Mouse (Mus musculus) C2C12 (cell line): ENCODE measurements at regions not wholly inside any gene's neighbourhood (a gene's known extent, or its start where the extent isn't known, plus 50 kb on each side); places are given as distances from the start of the nearest gene placed in this dataset.

Experiments
- H3K27me3 ChIP-seq: one replicate; pipeline ENCODE4 v1.6.1; 2011; ENCODE audit not compliant: control insufficient read depth, insufficient read depth, insufficient read length
- H3K36me3 ChIP-seq: one replicate; pipeline ENCODE4 v1.6.1; 2011; ENCODE audit not compliant: control insufficient read depth, insufficient read depth
- H3K4me3 ChIP-seq: one replicate; pipeline ENCODE4 v1.5.1; 2011; ENCODE audit warnings: mild to moderate bottlenecking, control low read depth; ENCODE audit not compliant: poor library complexity, insufficient read depth, severe bottlenecking
- H3K79me2 ChIP-seq: one replicate; pipeline ENCODE4 v1.6.1; 2011; ENCODE audit not compliant: control insufficient read depth, insufficient read depth
- H3K79me3 ChIP-seq: one replicate; pipeline ENCODE4 v1.6.1; 2011; ENCODE audit warnings: low read depth, control low read depth
- H3ac ChIP-seq: one replicate; pipeline ENCODE3; 2011; ENCODE audit warnings: low read depth; ENCODE audit not compliant: control insufficient read depth, insufficient read length
- CEBPB ChIP-seq: IDR thresholded peaks from one replicate; pipeline ENCODE4 v1.6.1; 2011; ENCODE audit warnings: low read depth, mild to moderate bottlenecking, control low read depth, moderate library complexity
- CTCF ChIP-seq: IDR thresholded peaks from one replicate; pipeline ENCODE4 v1.5.1; 2011; ENCODE audit not compliant: control insufficient read depth, insufficient read depth, insufficient read length
- FOSL1 ChIP-seq: IDR thresholded peaks from one replicate; pipeline ENCODE4 v1.8.0; 2011; ENCODE audit warnings: mild to moderate bottlenecking, low read length; ENCODE audit not compliant: poor library complexity, insufficient read depth, severe bottlenecking
- MAX ChIP-seq: IDR thresholded peaks from one replicate; pipeline ENCODE4 v1.6.1; 2011; ENCODE audit warnings: mild to moderate bottlenecking, control low read depth
- MYOD1 ChIP-seq: IDR thresholded peaks from one replicate; pipeline ENCODE4 v1.6.1; 2011; ENCODE audit warnings: low read depth; ENCODE audit not compliant: control insufficient read depth, insufficient read length
- MYOG ChIP-seq: IDR thresholded peaks from one replicate; pipeline ENCODE4 v1.6.1; 2011; ENCODE audit not compliant: control insufficient read depth, insufficient read length; ENCODE audit errors: extremely low read depth
- USF1 ChIP-seq: IDR thresholded peaks from one replicate; pipeline ENCODE4 v1.6.1; 2011; ENCODE audit warnings: low read depth, mild to moderate bottlenecking, control low read depth, moderate library complexity

GRCm38 (mm10) chr15:32012044-32012443 is 165.0 kb upstream of the Tas2r119 start:
- Histone ChIP-seq H3ac (no peak overlapping the region), H3K27me3 (no peaks in the 10 kb centered on the region), H3K4me3 (no peak overlapping the region), H3K79me3 (no peaks in the 10 kb centered on the region), H3K36me3 (no peaks in the 10 kb centered on the region), H3K79me2 (no peaks in the 10 kb centered on the region)
- TF ChIP-seq CTCF (peak; percentile 29), MYOD1 (no peak)

GRCm38 (mm10) chr15:32012838-32013237 is 164.3 kb upstream of the Tas2r119 start:
- Histone ChIP-seq H3K36me3 (no peaks in the 10 kb centered on the region), H3K4me3 (no peak overlapping the region), H3K27me3 (no peaks in the 10 kb centered on the region), H3K79me3 (no peaks in the 10 kb centered on the region), H3ac (no peak overlapping the region), H3K79me2 (no peaks in the 10 kb centered on the region)
- no peak for TF ChIP-seq FOSL1
- peak; percentile 45 for TF ChIP-seq MYOD1

GRCm38 (mm10) chr15:32015169-32015568 is 161.9 kb upstream of the Tas2r119 start:
- H3ac ChIP-seq = no peak overlapping the region
- H3K79me3 ChIP-seq = no peaks in the 10 kb centered on the region
- H3K4me3 ChIP-seq = no peak overlapping the region
- H3K27me3 ChIP-seq = no peaks in the 10 kb centered on the region
- no peaks in the 10 kb centered on the region for H3K36me3 ChIP-seq
- no peaks in the 10 kb centered on the region for H3K79me2 ChIP-seq
- TF ChIP-seq USF1 (peak; percentile 73), MYOD1 (no peak), CEBPB (peak; percentile 70)

- peaks cover 3% of the 10 kb centered on the region for H3K27me3 ChIP-seq
- H3K36me3 ChIP-seq = no peaks in the 10 kb centered on the region
- H3K79me2 ChIP-seq = no peaks in the 10 kb centered on the region
- no peak overlapping the region for H3K4me3 ChIP-seq
- no peaks in the 10 kb centered on the region for H3K79me3 ChIP-seq
- TF ChIP-seq CTCF = no peak
- TF ChIP-seq FOSL1 = no peak
- TF ChIP-seq USF1 = no peak
- no peak for TF ChIP-seq MYOD1
- TF ChIP-seq CEBPB = no peak
- no peak for TF ChIP-seq MAX
- no peak for TF ChIP-seq MYOG
- H3ac ChIP-seq = no peak overlapping the region
These were observed 156.6 kb upstream of the Tas2r119 start for GRCm38 (mm10) chr15:32020323-32021008.

DNA sequence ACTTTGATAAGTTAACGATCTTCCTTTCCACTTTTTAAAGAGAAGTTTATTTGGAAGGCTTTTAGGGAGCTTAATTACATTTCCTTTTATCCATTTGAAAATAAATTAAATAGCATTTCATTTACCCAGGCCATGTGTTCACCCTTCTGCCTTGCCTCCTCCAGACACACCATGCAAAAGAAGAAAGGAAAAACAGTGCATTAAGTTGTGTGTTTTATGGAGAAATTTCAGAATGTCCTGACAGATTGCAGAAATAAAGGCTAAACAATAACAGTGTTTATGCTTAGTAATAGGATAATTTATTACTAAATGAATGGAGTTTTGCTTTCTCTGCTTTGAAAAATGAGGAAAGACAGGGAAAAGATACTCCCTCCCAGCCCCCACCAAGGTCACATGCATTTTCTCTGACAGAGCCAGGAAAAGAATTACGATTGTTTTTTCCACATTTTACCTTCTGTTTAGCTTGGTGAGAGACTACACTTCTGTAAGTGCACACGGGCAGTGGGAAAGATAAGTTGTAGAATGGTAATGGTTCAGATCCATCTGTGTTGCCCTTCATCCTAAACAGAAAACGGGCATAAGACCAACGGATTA is 156.0 kb upstream of the Tas2r119 start:
- Histone ChIP-seq H3ac (no peak overlapping the region), H3K4me3 (no peak overlapping the region), H3K79me2 (no peaks in the 10 kb centered on the region), H3K27me3 (peaks cover 3% of the 10 kb centered on the region), H3K36me3 (no peaks in the 10 kb centered on the region), H3K79me3 (no peaks in the 10 kb centered on the region)
- no peak for TF ChIP-seq MYOD1
- no peak for TF ChIP-seq USF1
- no peak for TF ChIP-seq MAX
- no peak for TF ChIP-seq FOSL1
- no peak for TF ChIP-seq CEBPB

- Histone ChIP-seq H3K36me3 (no peaks in the 10 kb centered on the region), H3K79me2 (no peaks in the 10 kb centered on the region), H3K79me3 (no peaks in the 10 kb centered on the region), H3K4me3 (no peak overlapping the region), H3ac (no peak overlapping the region), H3K27me3 (peaks cover 8% of the 10 kb centered on the region)
- TF ChIP-seq MYOD1 (no peak), CTCF (no peak), USF1 (no peak), MAX (no peak), MYOG (no peak)
These were observed 143.0 kb upstream of the Tas2r119 start for GRCm38 (mm10) chr15:32034091-32034490.
